Mouse (Mus musculus) c-Kit-positive CD71-positive TER-119-positive erythroid progenitor cells, embryonic 14.5 days (primary cell): ENCODE measurements around the gene Pola1.
A peak's percentile ranks its signal among the peaks of the same experiment; 100 is the strongest.

Experiments
- DNase-seq: peaks from one replicate; pipeline ENCODE4 v3.0.0-alpha.2; 2013; ENCODE audit warnings: low spot score

Pola1 gene

GRCm38 (mm10) chrX:93289076-93289475, 342.9 kb downstream of the Pola1 start:
- no peak for DNase-seq

GRCm38 (mm10) chrX:93288339-93288738, 343.6 kb downstream of the Pola1 start:
- DNase-seq: no peak

GRCm38 (mm10) chrX:93286291-93286893, 345.6 kb downstream of the Pola1 start, which contains the start of gene Arx:
Gene Arx (plus strand): TSS chrX:93286445.
- peak; percentile 23 for DNase-seq

GRCm38 (mm10) chrX:93285091-93285490, 346.9 kb downstream of the Pola1 start:
- DNase-seq: no peak

- DNase-seq: no peak
Measured at GRCm38 (mm10) chrX:93281756-93282155, 350.2 kb downstream of the Pola1 start.

- DNase-seq: peak; percentile 37
Measured at GRCm38 (mm10) chrX:93281028-93281723, 350.8 kb downstream of the Pola1 start.

GRCm38 (mm10) chrX:93279940-93280339, 352.0 kb downstream of the Pola1 start:
- no peak for DNase-seq

GRCm38 (mm10) chrX:93275689-93276088, 356.3 kb downstream of the Pola1 start:
- no peak for DNase-seq
